Mouse (Mus musculus) retina, adult 2 months (tissue): ENCODE measurements at regions not wholly inside any gene's neighbourhood (a gene's known extent, or its start where the extent isn't known, plus 50 kb on each side); places are given as distances from the start of the nearest gene placed in this dataset.
"Not testable (repeated sequence)": the region's sequence is repeated elsewhere in the genome, so short reads cannot be mapped to it uniquely, and the experiment has no call there.

Experiments
- DNase-seq: peaks from one replicate; pipeline ENCODE4 v3.0.0-alpha.2; 2012; ENCODE audit warnings: low read depth, low spot score

DNA sequence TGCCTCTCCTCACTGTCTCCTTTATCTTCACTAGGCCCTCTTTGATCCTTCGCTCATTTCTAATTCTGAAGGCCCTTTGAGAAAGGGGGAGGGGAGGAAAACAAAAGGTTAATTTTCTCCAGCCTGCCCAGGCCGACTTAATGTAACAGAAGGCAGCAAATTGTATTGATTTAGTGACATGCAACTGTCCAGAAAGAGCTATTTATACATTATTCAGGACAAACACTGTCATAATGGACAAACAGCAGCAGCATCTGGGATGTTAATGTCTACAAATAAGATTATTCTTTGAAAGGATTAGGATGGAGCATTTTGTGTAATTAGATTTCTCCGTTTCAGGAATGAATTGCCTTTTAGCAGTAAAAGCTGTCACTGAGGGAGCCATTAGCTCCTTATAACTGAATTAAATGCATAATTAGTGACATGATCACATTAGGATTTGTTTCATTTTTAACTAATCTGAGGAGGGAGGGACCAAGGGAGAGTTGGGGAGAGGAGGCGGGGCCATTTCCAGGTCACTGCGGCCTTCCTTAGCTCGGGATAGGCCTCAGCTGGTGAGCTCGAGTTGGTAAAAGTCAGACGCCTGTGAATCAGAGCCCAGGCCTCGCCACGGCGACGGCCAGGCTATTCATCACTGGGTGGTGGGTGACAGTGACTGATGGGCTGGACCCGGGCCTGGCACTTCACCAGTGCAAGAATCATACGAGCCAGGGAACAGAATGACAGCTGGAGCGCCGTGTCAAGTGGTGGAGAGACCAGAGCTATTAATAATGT, 167.7 kb downstream of the Nkx6-1 start:
- DNase-seq = no peak

GRCm38 (mm10) chr5:101496161-101496560, 168.6 kb downstream of the Nkx6-1 start:
- DNase-seq = no peak

DNA sequence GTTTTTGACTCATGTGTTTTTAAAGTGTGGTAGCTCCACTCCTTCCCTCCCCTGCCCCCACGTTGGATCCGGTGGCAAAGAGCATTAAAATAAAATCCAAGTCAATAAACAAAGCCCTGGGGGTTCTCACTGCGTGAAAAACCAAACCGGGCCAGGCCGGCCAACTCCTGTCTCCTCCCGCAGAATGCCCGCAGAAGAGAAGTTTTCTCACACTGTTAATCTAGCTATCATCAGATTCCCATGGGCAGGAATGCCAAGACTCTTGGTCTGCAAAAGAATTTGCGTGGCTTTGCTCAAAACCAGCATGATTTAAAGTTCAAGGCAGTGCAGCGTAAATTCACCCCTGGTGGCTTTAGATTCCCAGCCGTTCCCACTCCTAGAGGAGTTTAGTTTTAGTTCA, 219.0 kb downstream of the Nkx6-1 start:
- no peak for DNase-seq

DNA sequence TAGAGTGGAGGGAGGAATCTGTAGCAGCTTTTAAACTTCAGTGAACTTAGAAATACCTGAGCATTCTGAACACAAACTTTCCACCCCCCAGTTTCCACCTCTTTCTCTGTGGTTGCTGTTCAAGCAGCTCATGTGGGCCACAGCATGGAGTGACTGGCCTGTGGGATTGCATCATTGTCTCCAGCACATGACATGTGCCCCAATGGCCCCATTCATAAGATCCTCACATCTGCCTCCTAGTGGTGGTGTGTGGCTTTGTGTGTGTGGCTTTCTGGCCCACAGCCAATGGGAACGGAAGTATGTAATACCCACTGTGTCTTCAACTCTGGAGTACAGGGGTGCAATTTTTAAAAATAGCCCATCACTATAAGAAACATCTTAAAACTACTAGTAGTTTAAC, 223.0 kb downstream of the Nkx6-1 start:
- DNase-seq = no peak

DNA sequence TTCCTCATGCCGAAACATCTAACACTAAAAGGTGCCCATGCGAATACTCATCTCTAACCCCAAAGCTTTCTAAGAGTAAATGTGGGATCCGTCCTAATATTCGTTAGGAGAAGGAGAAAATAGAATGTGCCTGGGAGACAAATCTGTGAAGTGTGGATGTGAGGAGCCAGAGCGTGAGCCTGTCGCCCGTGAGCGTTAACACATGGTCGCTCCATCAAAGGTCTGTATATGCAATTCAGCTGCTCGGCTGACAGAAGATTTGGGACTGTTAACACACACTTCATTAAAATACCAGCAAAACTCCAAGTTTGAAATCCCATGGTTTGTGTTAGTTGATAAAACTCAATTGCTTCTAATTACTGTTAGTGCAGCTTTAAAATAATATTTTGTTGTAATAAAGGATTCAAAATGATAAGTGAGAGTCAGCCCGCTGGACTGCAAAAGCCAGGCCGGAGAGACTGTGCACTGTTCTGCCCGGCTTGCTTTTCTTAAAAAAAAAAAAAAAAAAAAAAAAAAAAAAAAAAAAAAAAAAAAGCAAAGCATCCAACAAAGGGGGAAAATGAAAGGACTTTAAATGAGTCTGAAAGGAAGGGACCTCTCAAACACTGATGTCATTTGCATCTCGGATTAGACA, 227.0 kb downstream of the Nkx6-1 start:
- no peak for DNase-seq

- DNase-seq = no peak
Measured at GRCm38 (mm10) chr5:101426067-101426771, 238.6 kb downstream of the Nkx6-1 start.

DNA sequence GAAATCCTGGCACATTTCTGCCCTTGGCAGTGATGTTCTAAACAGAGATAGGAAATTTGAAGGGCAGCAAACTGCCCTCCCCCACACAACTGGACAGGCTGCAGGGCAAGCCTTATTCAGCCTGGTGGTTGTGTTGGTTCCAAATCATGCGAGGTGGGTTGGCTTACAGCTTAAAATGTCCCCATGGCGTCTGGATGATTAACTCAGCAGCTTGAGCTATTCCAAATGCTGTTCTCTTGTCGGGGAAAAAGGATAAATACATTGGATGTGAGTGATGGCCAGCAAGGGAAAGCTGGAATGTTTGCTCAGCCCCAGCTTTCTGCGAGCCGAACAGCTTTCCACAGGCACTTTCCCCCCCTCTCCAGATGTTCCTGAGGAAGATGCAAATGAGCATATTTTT, 280.5 kb downstream of the Nkx6-1 start:
- DNase-seq = no peak

DNA sequence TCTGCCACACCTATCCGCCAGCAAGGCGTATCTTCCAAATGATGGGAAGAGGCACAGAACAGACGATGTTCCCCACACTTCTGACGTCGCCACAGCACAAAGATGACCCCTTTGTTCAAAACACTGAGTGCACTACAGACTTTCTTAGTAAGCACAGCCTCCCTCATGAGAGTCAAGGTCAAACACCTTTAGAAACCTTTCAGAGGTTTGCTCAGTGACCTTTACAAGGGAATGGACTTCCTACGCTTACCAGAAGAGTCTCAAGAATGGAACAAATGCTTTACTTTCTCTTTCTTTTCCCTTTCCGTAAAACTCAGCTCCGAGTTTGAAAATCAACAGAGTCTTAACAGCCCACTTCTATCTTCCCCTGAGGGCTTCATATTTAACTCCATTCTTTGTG, 283.4 kb downstream of the Nkx6-1 start:
- DNase-seq = no peak

DNA sequence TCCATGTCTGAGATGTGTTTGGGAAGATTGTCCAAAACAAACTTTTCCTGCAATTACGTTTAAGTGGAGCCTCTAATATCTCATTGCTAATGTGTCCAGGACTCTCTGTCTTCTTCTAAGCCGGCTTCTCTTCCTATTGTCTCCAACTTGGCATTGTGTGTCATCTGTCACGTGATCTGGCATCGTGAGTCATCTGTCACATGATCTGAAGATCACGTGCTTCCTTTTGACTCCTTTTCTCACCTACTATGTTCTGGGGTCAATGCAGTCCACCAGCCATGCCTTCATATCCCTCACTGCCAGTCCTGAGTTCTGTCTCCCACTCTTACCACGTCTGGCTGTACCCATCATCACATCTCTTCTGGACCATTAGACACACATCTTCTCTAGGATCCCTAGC, 288.1 kb downstream of the Nkx6-1 start:
- no peak for DNase-seq

DNA sequence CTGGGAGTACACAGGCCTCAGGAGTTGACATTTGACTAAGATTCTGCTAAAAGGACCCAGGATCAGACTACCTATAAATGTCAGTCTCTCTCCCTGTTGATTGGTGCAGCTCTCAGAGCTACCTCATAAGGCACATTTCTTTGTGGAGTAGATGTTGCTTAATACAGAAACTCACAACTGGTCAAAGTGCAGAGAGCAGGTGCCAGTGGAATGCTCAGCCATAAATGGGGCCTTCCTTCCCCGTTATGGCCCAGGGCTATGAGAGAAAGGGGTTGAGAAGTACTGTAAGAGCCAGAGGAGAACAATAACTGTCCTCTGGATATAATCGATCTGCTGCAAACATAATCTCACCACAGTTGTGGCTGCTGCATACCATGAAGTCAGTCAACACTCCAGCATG, 290.7 kb downstream of the Nkx6-1 start:
- no peak for DNase-seq

DNA sequence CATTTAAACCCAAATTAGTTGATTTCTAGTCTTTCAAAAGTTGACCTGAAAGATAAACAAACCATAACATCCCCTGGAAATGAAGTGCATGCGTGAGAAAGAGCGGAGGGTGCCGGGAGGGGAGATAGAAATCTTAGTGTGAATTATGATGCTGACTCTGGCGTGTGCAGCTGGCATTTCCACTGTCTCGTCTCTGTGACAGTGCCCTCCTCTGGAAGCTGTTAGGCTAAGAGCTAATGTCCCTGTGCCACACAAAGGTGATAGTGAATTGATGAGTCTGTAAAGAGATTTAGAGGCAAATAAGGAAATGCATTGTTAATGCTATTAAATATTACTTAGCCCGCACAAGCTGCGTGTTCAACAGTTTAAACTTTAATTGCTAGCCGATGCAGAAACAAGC, 292.6 kb downstream of the Nkx6-1 start:
- DNase-seq = no peak

DNA sequence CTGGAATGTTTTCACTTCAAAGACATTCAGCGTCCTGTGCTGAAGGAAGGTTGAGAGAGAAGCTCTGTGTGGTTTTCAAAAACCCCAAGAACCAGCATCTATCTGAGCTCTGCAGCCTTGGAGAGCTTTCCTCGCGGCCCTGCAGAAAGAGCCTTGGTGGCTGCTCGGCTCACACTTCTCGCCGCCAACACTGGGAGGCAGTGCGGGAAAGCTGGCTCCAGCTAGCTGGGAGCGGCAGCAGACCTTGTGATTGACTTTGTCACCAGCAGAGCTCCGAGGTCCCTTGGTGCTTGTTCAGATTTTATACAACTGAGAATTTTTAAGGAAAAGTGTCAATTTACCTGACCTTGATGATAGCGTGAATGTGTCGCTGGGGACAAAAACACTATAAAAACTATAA, 299.4 kb downstream of the Nkx6-1 start:
- DNase-seq = no peak

- no peak for DNase-seq
Measured at GRCm38 (mm10) chr5:101359986-101360385, 304.8 kb downstream of the Nkx6-1 start.

DNA sequence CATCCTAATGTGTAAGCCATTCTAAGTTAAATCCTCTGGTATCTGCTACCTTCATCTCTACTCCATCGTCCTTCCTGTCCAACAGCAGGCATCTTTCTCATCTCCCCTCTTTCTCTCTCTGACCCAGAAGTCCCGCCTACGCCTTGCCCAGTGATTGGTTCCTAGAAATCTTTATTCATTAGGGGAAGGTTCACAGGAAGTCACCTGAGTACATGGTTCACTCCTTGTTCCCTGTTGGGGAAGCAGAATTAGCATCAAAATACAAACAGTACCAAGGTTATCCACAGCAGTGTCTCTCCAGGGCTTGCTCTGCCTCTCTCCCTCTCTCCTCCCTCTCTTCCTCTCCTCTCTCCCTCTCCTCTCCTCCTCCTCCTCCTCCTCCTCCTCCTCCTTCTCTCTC, 319.4 kb downstream of the Nkx6-1 start:
- no peak for DNase-seq

DNA sequence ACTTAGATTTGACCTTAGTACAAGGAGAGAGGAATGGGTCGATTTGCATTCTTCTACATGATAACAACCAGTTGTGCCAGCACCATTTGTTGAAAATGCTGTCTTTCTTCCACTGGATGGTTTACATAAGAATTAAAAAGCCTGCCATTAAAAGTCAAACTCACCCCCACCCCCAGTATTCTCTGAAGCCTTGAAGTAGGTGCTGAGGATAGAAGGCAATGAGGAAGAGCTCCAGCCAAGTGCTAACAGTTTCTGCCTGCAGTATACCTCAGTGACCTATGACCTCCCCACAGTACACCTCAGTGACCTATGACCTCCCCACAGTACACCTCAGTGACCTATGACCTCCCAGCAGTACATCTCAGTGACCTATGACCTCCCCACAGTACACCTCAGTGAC, 328.4 kb downstream of the Nkx6-1 start:
- DNase-seq = not testable (repeated sequence)

DNA sequence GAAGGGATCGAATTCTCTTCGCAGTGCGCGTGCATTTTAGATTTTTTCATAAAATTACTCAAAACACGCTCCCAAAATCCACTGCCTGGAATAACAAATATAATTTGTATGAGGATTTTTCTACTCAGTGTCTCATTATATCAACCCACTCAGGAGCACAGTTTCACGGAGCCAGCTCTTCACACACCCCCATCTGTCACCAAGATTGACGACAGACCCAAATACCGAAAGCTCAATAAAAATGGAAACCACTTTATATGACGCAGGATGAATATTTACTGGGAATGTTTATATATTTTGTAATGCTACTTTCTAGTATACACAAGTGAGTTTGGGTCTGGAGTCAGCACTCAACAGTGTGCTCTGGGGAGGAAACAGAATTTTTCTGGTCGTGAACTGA, 333.0 kb downstream of the Nkx6-1 start:
- DNase-seq = no peak

DNA sequence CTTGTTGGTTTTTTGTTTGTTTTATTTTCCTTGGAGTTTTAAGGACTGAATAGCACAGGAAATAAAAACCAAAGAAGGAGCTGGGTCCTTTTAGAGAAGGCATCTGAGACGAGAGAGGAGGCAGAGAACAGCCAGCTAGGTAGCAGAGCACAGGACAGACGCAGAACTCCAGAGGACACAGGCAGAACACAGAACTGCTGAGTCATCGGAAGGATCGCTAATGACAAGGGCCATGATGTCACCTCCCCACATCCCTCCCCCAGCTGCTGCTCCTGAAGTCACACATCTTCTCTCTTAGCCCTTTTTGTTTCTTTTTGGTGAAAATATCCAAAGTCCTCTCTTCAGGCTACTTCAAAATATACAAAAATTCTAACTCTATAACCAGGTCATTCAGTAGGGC, 338.7 kb downstream of the Nkx6-1 start:
- no peak for DNase-seq

DNA sequence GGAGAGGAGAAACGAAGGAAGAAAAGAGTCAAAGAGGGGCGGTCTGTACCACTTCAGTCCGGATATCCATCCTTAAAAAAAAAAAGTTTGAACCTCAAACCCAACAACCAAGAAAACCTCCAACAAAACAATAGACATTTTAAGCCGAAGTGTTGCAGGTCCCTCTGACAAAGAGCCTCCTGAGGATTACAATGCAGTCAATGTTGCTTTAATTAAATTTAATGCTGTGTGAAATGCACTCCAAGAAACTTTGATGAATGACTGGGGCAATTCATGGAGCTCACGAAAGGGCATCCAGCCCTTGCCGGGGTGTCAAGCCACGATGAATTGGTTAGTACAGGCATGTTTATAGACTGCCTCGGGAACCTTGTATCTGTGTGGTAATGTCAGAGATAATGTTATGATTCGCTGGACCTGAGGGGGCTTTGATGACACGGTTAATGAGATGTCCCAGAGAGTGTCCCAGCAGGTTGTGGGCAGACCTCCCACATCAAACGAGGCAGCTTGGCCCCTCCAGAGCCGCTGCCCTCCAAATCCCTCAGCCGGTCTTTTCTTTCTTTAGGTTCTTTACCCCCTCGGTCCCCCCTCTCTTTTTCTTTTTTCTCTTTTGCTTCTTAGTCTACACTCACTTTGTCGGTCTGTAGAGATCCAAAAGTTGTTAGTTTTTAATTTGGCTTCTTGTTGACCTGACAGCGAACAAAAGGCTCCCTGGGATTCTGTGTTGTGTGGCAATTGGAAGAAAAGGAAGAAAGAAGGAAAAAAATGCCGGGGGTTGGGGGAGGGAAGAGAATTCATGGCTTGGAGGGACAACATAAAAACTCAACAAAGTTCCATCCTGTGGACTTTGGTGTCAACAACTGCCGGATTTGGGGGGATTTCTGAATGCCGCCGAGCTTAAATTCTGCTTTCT, 341.5 kb downstream of the Nkx6-1 start:
- DNase-seq = no peak

DNA sequence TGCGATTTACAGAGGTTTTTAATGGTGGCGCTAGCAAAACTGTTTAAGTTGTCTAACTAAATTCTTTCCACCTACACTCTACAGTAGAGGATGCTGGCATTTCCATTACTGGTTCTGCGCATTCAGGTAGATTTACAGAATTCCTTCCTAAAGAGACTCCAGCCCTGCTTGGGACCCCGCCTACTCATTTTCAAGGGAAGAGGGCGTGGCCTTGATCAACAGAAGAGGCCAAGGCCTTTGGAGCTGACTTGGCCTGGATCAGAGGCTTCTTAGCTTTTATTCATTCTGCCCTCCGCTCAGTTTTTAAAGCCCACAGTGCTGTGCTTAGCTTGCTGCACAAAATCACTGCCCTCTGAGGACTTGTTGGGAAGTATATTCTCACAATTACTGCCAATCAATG, 364.8 kb downstream of the Nkx6-1 start:
- DNase-seq = no peak

DNA sequence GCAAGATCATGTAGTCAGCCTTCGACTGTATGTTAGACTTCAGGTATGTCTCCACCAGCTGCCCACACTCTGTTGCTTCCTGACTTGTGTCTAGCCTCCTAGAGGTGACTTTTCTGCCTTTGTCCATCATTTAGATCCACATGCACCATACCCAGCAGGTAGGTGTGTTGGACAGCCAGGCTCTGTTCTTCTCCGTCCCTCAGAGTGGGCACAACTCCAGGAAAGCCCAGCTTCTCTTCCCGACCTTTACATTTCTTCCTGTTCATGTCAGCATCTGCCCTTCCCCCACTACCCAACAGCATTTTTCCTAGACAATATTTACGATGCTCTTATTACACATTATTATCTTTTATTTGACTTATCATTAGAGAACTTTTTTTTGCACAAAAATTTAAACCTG, 366.4 kb downstream of the Nkx6-1 start:
- no peak for DNase-seq

- DNase-seq = no peak
Measured at GRCm38 (mm10) chr5:101297511-101298102, 367.2 kb downstream of the Nkx6-1 start.
